ENCODE assay signal across 9 mouse cellular contexts in the genomic region with DNA sequence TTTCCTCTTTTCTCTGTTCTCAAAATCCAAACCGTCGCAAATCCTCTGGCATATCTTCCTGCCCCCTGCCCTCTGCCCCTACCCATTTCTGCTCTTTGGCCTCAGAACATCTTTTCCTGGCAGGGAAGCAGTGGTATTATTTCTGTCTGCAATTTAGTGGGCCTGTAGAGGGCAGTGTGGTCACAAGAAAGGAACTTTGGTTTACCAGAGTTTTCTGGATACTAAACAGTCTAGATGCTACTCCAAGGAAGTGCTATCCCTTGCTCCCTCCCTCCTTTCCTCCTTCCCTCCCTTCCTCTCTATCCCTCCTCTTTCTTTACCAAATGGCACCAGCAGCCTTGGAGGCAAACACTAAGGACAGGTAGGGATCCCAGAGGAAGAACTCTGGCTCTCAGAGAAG.
DNase-seq lines count a peak whose midpoint lies in the region; ATAC-seq lines count a peak whose summit lies in the region.
"Had no signal": no experiment of that assay in that cellular context is flagged by ENCODE, and none has a peak within 500 bp of the region (broad histone marks: within the 10 kb centered on the region; RNA-seq: fewer than 3 reads in every experiment).

No protein-coding gene starts in this region.

- H3K9ac ChIP-seq in midbrain, embryonic 12.5 days (replicated peaks), result no peak overlapping the region

- no peak overlapping the region for H3K27ac ChIP-seq in heart, embryonic 10.5 days
- no peak overlapping the region for H3K27ac ChIP-seq in embryonic facial prominence, embryonic 10.5 days (replicated peaks)
- H3K27ac ChIP-seq in midbrain, embryonic 12.5 days (replicated peaks), result no peak overlapping the region

- ATAC-seq in midbrain, embryonic 12.5 days (ENCODE audit: low FRiP score, low read depth), result peak; percentile 75

- no peak overlapping the region for H3K4me2 ChIP-seq in midbrain, embryonic 12.5 days (replicated peaks)

- DNase-seq in heart, adult 8-10 months (ENCODE audit: low spot score), result peak; percentile 44
- DNase-seq in heart, embryonic 10.5 days (ENCODE audit: low spot score), result no peak
- peak; percentile 6 for DNase-seq in adrenal gland, adult 8-10 months
- DNase-seq in embryonic facial prominence, embryonic 10.5 days (ENCODE audit: low spot score), result peak; percentile 40
- peak; percentile 62 for DNase-seq in heart, postnatal 4 days
- DNase-seq in layer of hippocampus, adult 9-10 months (ENCODE audit: low spot score), result peak; percentile 67
- peak; percentile 37 for DNase-seq in thymus, postnatal 14 days

- H3K9me3 ChIP-seq in heart, embryonic 10.5 days, result no peaks in the 10 kb centered on the region
- no peaks in the 10 kb centered on the region for H3K9me3 ChIP-seq in embryonic facial prominence, embryonic 10.5 days
- no peaks in the 10 kb centered on the region for H3K9me3 ChIP-seq in midbrain, embryonic 12.5 days
- H3K9me3 ChIP-seq: G1E had no signal

- H3K36me3 ChIP-seq in heart, embryonic 10.5 days, result no peaks in the 10 kb centered on the region
- H3K36me3 ChIP-seq in embryonic facial prominence, embryonic 10.5 days (replicated peaks), result no peaks in the 10 kb centered on the region
- H3K36me3 ChIP-seq in midbrain, embryonic 12.5 days, result no peaks in the 10 kb centered on the region
- H3K36me3 ChIP-seq: G1E had no signal

- H3K4me1 ChIP-seq in heart, embryonic 10.5 days, result no peaks in the 10 kb centered on the region
- no peaks in the 10 kb centered on the region for H3K4me1 ChIP-seq in embryonic facial prominence, embryonic 10.5 days
- no peaks in the 10 kb centered on the region for H3K4me1 ChIP-seq in midbrain, embryonic 12.5 days

- H3K27me3 ChIP-seq in heart, embryonic 10.5 days (ENCODE audit: insufficient read depth, poor library complexity, severe bottlenecking), result no peaks in the 10 kb centered on the region
- no peaks in the 10 kb centered on the region for H3K27me3 ChIP-seq in embryonic facial prominence, embryonic 10.5 days (replicated peaks; ENCODE audit: low read depth, poor library complexity, severe bottlenecking)
- H3K27me3 ChIP-seq in midbrain, embryonic 12.5 days, result no peaks in the 10 kb centered on the region

- WGBS in heart, embryonic 10.5 days, result 9% methylated on average over 2 of the region's 2 CpGs
- 14% methylated on average over 2 of the region's 2 CpGs for WGBS in embryonic facial prominence, embryonic 10.5 days
- WGBS in midbrain, embryonic 12.5 days, result 18% methylated on average over 2 of the region's 2 CpGs

- no peak overlapping the region for H3K4me3 ChIP-seq in heart, embryonic 10.5 days
- H3K4me3 ChIP-seq in embryonic facial prominence, embryonic 10.5 days, result no peak overlapping the region
- no peak overlapping the region for H3K4me3 ChIP-seq in midbrain, embryonic 12.5 days
